Mouse (Mus musculus) liver, embryonic 18 days (tissue): ENCODE results near the gene Sema6d. TPM values are rescaled to one million over a fixed set of nuclear protein-coding genes. Genes with fewer than 3 reads are reported as not detected.

Experiments
- polyA plus RNA-seq: library from polyadenylated mRNA; depleted of rRNA; stranded (reverse); fragments of >200 nt; gene quantifications from 2 replicates; pipeline ENCODE4 v1.2.3, GENCODE M21; 2012; rRNA removed

The Sema6d gene
- 5.1 and 5.2 TPM in 2 replicates for polyA plus RNA-seq

DNA sequence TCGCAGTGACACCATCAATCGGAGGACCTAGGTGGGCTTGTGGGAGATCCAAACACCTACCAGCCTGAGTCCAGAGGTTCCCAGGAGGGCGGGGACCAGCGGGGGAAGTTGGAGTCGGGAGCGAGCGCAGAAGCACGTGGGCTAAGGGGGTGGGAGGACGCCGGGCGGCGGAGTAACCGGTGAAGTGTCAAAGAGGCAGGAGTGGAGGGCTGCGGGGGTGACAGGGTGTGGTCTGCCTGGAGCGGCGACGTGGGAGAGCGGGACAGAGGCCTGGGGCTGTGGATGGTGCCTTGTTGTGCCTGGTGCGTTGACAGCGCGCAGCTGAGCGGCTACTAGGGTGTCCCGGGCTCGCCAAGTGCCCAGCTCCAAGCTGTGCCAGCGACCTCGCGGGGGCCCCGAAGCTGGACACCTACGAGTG is at the start of gene Sema6d:
TSS of gene Sema6d (plus strand) at position 157 of the 418 bp plus-strand sequence.

